ENCODE assay signal across 16 mouse cellular contexts in the genomic region with DNA sequence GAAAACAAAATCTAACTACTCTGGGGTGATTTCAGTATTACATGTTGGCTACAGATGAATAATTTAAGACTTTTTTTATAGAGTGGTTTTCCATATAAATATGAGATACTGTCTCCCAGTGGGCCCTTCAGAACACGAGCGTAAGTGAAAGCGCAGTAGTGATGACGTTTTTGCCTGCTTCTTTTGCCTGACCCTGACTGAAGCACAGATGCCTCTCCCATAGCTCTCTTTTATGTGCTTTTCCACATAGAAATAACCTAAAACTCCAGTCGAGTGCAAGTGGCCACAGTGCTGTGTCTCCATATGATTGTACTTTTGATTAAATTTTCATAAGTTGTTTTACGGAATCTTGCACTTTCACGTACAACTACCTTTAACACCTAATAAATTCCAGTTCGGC.
"Had no signal": no experiment of that assay in that cellular context is flagged by ENCODE, and none has a peak within 500 bp of the region (broad histone marks: within the 10 kb centered on the region; RNA-seq: fewer than 3 reads in every experiment).

No protein-coding gene starts in this region.

- H3K4me1 ChIP-seq: liver, embryonic 12.5 days; megakaryocyte, embryonic 14.5 days; midbrain, embryonic 12.5 days; neural tube, embryonic 12.5 days; stomach, embryonic 15.5 days had no signal

- DNase-seq: lung, adult 18-20 months; lung, embryonic 14.5 days; lung, postnatal 10 days; lung, postnatal 36 days; right cerebral cortex, postnatal 14 days; thymus, adult 2 months; thymus, postnatal 25 days; thymus, postnatal 4 days had no signal

- H3K27me3 ChIP-seq: liver, embryonic 12.5 days; megakaryocyte, embryonic 14.5 days; midbrain, embryonic 12.5 days; neural tube, embryonic 12.5 days; stomach, embryonic 15.5 days had no signal

- H3K9ac ChIP-seq: liver, embryonic 12.5 days; liver, embryonic 14.5 days; lung, embryonic 14.5 days; midbrain, embryonic 12.5 days; neural tube, embryonic 12.5 days; stomach, embryonic 15.5 days had no signal

- H3K36me3 ChIP-seq: liver, embryonic 12.5 days; midbrain, embryonic 12.5 days; neural tube, embryonic 12.5 days; stomach, embryonic 15.5 days had no signal

- H3K9me3 ChIP-seq: liver, embryonic 12.5 days; megakaryocyte, embryonic 14.5 days; midbrain, embryonic 12.5 days; neural tube, embryonic 12.5 days; stomach, embryonic 15.5 days had no signal

- ATAC-seq: liver, embryonic 12.5 days had no signal

- H3K27ac ChIP-seq: liver, embryonic 12.5 days; liver, embryonic 14.5 days; macrophage; midbrain, embryonic 12.5 days; neural tube, embryonic 12.5 days; stomach, embryonic 15.5 days; stomach, postnatal 0 days had no signal

- H3K4me3 ChIP-seq: liver, embryonic 12.5 days; megakaryocyte, embryonic 14.5 days; midbrain, embryonic 12.5 days; neural tube, embryonic 12.5 days; stomach, embryonic 15.5 days had no signal

- H3K4me2 ChIP-seq: liver, embryonic 12.5 days; lung, embryonic 14.5 days; midbrain, embryonic 12.5 days; neural tube, embryonic 12.5 days; stomach, embryonic 15.5 days had no signal
